Mouse (Mus musculus) heart, postnatal 0 days (tissue): ENCODE data around the gene Wbp1l. TPM values are rescaled to one million over a fixed set of nuclear protein-coding genes. Genes with fewer than 3 reads are reported as not detected.
A peak's percentile ranks its signal among the peaks of the same experiment; 100 is the strongest.

Experiments
- ATAC-seq: fragments of 200-750 bp; cut with Nextera tagmentation; 2 replicates; pipeline ENCODE4 v1.8.0; 2017; ENCODE audit warnings: low read depth, moderate number of reproducible peaks, moderate library complexity; ENCODE audit not compliant: insufficient read depth
- DNase-seq: peaks from one replicate; pipeline ENCODE4 v3.0.0-alpha.2; 2016; ENCODE audit warnings: low spot score
- H3K27ac ChIP-seq: fragments of 300-500 bp; sonication (generic); 2 replicates; pipeline ENCODE4 v1.5.1; 2014; ENCODE audit warnings: low read depth, mild to moderate bottlenecking
- H3K27me3 ChIP-seq: fragments of 300-500 bp; sonication (generic); 2 replicates; pipeline ENCODE4 v1.6.1; 2014; ENCODE audit warnings: low read length, mixed read lengths; ENCODE audit not compliant: control insufficient read depth, insufficient read depth
- H3K36me3 ChIP-seq: fragments of 300-500 bp; sonication (generic); replicated peaks from 2 replicates; pipeline ENCODE4 v1.6.1; 2014; ENCODE audit warnings: low read length, mixed read lengths; ENCODE audit not compliant: control insufficient read depth, insufficient read depth
- H3K4me1 ChIP-seq: fragments of 300-500 bp; sonication (generic); 2 replicates; pipeline ENCODE4 v1.6.1; 2014; ENCODE audit warnings: antibody characterized with exemption; ENCODE audit not compliant: control insufficient read depth, insufficient read depth
- H3K4me2 ChIP-seq: fragments of 300-500 bp; sonication (generic); 2 replicates; pipeline ENCODE4 v1.6.1; 2014; ENCODE audit warnings: low read depth, mild to moderate bottlenecking, low read length, moderate library complexity
- H3K4me3 ChIP-seq: fragments of 300-500 bp; sonication (generic); 2 replicates; pipeline ENCODE4 v1.5.1; 2014; ENCODE audit warnings: low read depth, low read length
- H3K9ac ChIP-seq: fragments of 300-500 bp; sonication (generic); replicated peaks from 2 replicates; pipeline ENCODE4 v1.6.1; 2014; ENCODE audit warnings: low read depth, low read length, mixed read lengths
- H3K9me3 ChIP-seq: fragments of 300-500 bp; sonication (generic); replicated peaks from 2 replicates; pipeline ENCODE4 v1.6.1; 2016; ENCODE audit warnings: low read length; ENCODE audit not compliant: control insufficient read depth
- CTCF ChIP-seq: IDR thresholded peaks from 2 replicates; pipeline ENCODE4 v1.5.1; 2016; ENCODE audit warnings: antibody characterized with exemption, control low read depth, low read depth
- EP300 ChIP-seq: IDR thresholded peaks from 2 replicates; pipeline ENCODE4 v1.6.1; 2016; ENCODE audit warnings: antibody characterized with exemption, low read depth
- WGBS: fragments of 180-500 bp; shearing (Covaris S2); extraction: QIAGEN DNeasy Blood & Tissue Kit; methylation state at CpG from one replicate; pipeline ENCODE4 v1.1.7; 2014; 5-methylcytosine and 5-hydroxymethylcytosine counted together
- polyA plus RNA-seq: library from polyadenylated mRNA; unstranded; fragments of >200 nt; fragmentation: Nextera tagmentation; extraction: Ambion mirVana; gene quantifications from 2 replicates; pipeline ENCODE4 v1.2.1, GENCODE M21; 2015
- total RNA-seq: library from RNA; depleted of rRNA; stranded (reverse); fragments of >200 nt; gene quantifications from 2 replicates; pipeline ENCODE4 v1.2.3, GENCODE M21; 2014; ENCODE audit warnings: low replicate concordance

Wbp1l gene
- total and polyA plus RNA-seq, 2 experiments from 2014 or later: 36.4 to 89.7 TPM

GRCm38 (mm10) chr19:46668263-46668662, 69.4 kb downstream of the Wbp1l start:
- Histone ChIP-seq H3K27ac (no peak overlapping the region), H3K36me3 (no peaks in the 10 kb centered on the region), H3K27me3 (peaks cover 3% of the 10 kb centered on the region; the same call in 1 of the 2 replicates), H3K4me3 (no peak overlapping the region), H3K9ac (no peak overlapping the region), H3K4me2 (no peak overlapping the region), H3K4me1 (peaks cover 4% of the 10 kb centered on the region; the same call in 1 of the 2 replicates), H3K9me3 (no peaks in the 10 kb centered on the region)
- ATAC-seq: no peak
- WGBS: 83% methylated on average over 10 of the region's 10 CpGs
- no peak for TF ChIP-seq CTCF
- TF ChIP-seq EP300: no peak
- DNase-seq: no peak

- H3K4me2 ChIP-seq: no peak overlapping the region
- H3K36me3 ChIP-seq: no peaks in the 10 kb centered on the region
- DNase-seq (no peak), ATAC-seq (no peak)
- no peak overlapping the region for H3K9ac ChIP-seq
- no peak overlapping the region for H3K27ac ChIP-seq
- peaks cover 3% of the 10 kb centered on the region; the same call in 1 of the 2 replicates for H3K27me3 ChIP-seq
- TF ChIP-seq CTCF (no peak), EP300 (no peak)
- no peak overlapping the region for H3K4me3 ChIP-seq
- 34% methylated on average over 5 of the region's 5 CpGs for WGBS
- peaks cover 4% of the 10 kb centered on the region; the same call in 1 of the 2 replicates for H3K4me1 ChIP-seq
- no peaks in the 10 kb centered on the region for H3K9me3 ChIP-seq
Observed at GRCm38 (mm10) chr19:46669802-46670201, 70.9 kb downstream of the Wbp1l start.

GRCm38 (mm10) chr19:46670691-46671090, 71.8 kb downstream of the Wbp1l start:
- ATAC-seq: peak; percentile 84
- WGBS: 10% methylated on average over 13 of the region's 13 CpGs

GRCm38 (mm10) chr19:46672766-46673418, 74.0 kb downstream of the Wbp1l start, which contains the start of gene Cyp17a1:
TSS of gene Cyp17a1 (minus strand) at chr19:46673172.
- ATAC-seq (no peak), DNase-seq (no peak)
- TF ChIP-seq CTCF (no peak), EP300 (no peak)
- Histone ChIP-seq H3K27ac (no peak within 1 kb of the TSS), H3K4me3 (no peak within 1 kb of the TSS), H3K4me1 (no peaks in the 10 kb centered on the region), H3K27me3 (peaks cover 3% of the 10 kb centered on the region; the same call in 1 of the 2 replicates), H3K9me3 (no peaks in the 10 kb centered on the region), H3K4me2 (no peak within 1 kb of the TSS), H3K36me3 (no peaks in the 10 kb centered on the region), H3K9ac (no peak within 1 kb of the TSS)
- WGBS: 29% methylated on average over 5 of the region's 5 CpGs

More at GRCm38 (mm10) chr19:46670691-46671090, 71.8 kb downstream of the Wbp1l start:
- Histone ChIP-seq H3K4me1 (no peaks in the 10 kb centered on the region), H3K4me2 (no peak overlapping the region), H3K9ac (no peak overlapping the region), H3K4me3 (no peak overlapping the region), H3K36me3 (no peaks in the 10 kb centered on the region), H3K9me3 (no peaks in the 10 kb centered on the region), H3K27ac (no peak overlapping the region), H3K27me3 (peaks cover 3% of the 10 kb centered on the region; the same call in 1 of the 2 replicates)
- no peak for TF ChIP-seq EP300
- TF ChIP-seq CTCF: peak; percentile 84
- peak; percentile 58 for DNase-seq

- no peak overlapping the region for H3K4me2 ChIP-seq
- ATAC-seq (no peak), DNase-seq (no peak)
- H3K9ac ChIP-seq: no peak overlapping the region
- H3K9me3 ChIP-seq: no peaks in the 10 kb centered on the region
- no peak overlapping the region for H3K4me3 ChIP-seq
- no peaks in the 10 kb centered on the region for H3K36me3 ChIP-seq
- TF ChIP-seq EP300 (no peak), CTCF (no peak)
- 79% methylated on average over 3 of the region's 3 CpGs for WGBS
- peaks cover 3% of the 10 kb centered on the region; the same call in 1 of the 2 replicates for H3K27me3 ChIP-seq
- H3K27ac ChIP-seq: no peak overlapping the region
- H3K4me1 ChIP-seq: no peaks in the 10 kb centered on the region
Observed at GRCm38 (mm10) chr19:46675641-46676040, 76.8 kb downstream of the Wbp1l start.
